Mouse (Mus musculus) hindbrain, embryonic 13.5 days (tissue): ENCODE results near the gene Pik3c2a. TPM values are rescaled to one million over a fixed set of nuclear protein-coding genes. Genes with fewer than 3 reads are reported as not detected.

Experiments
- ATAC-seq: fragments of 200-750 bp; cut with Nextera tagmentation; 2 replicates; pipeline ENCODE4 v1.8.0; 2017; ENCODE audit warnings: moderate TSS enrichment; ENCODE audit not compliant: low FRiP score
- H3K27ac ChIP-seq: fragments of 300-500 bp; sonication (generic); 2 replicates; pipeline ENCODE4 v1.5.1; 2015; ENCODE audit warnings: inconsistent platforms, mild to moderate bottlenecking, moderate library complexity
- H3K27me3 ChIP-seq: fragments of 300-500 bp; sonication (generic); 2 replicates; pipeline ENCODE4 v1.6.1; 2015; ENCODE audit warnings: mild to moderate bottlenecking, inconsistent platforms
- H3K36me3 ChIP-seq: fragments of 300-500 bp; sonication (generic); 2 replicates; pipeline ENCODE4 v1.6.1; 2015; ENCODE audit warnings: mild to moderate bottlenecking, inconsistent platforms
- H3K4me1 ChIP-seq: fragments of 300-500 bp; sonication (generic); replicated peaks from 2 replicates; pipeline ENCODE4 v1.6.1; 2015; ENCODE audit warnings: inconsistent platforms
- H3K4me2 ChIP-seq: fragments of 300-500 bp; sonication (generic); 2 replicates; pipeline ENCODE4 v1.6.1; 2015; ENCODE audit warnings: inconsistent platforms, mild to moderate bottlenecking, moderate library complexity
- H3K4me3 ChIP-seq: fragments of 300-500 bp; sonication (generic); 2 replicates; pipeline ENCODE4 v1.5.1; 2015; ENCODE audit warnings: mild to moderate bottlenecking, inconsistent platforms
- H3K9ac ChIP-seq: fragments of 300-500 bp; sonication (generic); 2 replicates; pipeline ENCODE4 v1.6.1; 2015; ENCODE audit warnings: mild to moderate bottlenecking, inconsistent platforms
- H3K9me3 ChIP-seq: fragments of 300-500 bp; sonication (generic); 2 replicates; pipeline ENCODE4 v1.6.1; 2016; ENCODE audit warnings: inconsistent platforms
- WGBS: fragments of 180-500 bp; shearing (Covaris S2); methylation state at CpG from one replicate; pipeline ENCODE4 v1.1.7; 2015; 5-methylcytosine and 5-hydroxymethylcytosine counted together
- polyA plus RNA-seq: library from polyadenylated mRNA; unstranded; fragments of >200 nt; fragmentation: Nextera tagmentation; extraction: Ambion mirVana; gene quantifications from 2 replicates; pipeline ENCODE4 v1.2.1, GENCODE M21; 2015

Pik3c2a gene
- polyA plus RNA-seq, result 17.1 and 17.7 TPM in 2 replicates

DNA sequence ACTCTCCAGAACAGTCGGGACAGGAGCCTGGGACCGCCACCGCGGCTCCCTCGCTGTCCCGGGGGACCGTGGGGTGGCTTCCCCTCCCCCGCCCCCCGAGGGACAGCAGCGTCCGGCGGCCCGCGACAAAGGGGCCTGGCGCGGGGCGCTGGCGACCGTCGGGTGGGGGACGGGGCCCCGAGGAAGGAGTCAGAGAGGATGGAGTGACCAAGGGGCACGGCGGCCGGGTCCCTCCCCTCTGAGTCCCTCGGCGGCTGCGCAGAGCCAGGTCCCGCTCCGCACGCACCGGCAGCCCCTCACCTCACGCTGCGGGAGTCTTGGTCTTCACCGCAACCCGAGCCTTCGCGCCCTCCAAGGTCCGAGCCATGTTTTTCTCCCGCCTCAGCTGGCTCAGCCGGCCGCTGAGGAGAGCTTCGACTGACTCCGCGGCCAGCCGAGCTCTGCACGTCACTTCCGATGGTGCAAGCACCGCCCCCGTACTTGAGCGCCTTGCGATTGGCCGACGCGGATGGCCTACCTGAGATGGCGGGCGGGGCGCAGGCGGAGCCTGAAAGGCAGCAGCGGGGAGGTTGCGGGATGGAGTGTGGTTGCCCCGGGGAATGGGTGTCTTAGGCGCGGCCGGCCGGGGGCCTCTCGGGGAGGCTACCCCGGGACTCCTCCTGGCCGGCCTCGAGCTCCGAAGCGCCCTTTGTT lies at the start of gene Pik3c2a:
Gene Pik3c2a (minus strand): TSS at position 446 of the 693 bp plus-strand sequence.
- peaks cover 30% of the 10 kb centered on the region for H3K4me1 ChIP-seq
- 0% methylated on average over 62 of the region's 72 CpGs for WGBS

DNA sequence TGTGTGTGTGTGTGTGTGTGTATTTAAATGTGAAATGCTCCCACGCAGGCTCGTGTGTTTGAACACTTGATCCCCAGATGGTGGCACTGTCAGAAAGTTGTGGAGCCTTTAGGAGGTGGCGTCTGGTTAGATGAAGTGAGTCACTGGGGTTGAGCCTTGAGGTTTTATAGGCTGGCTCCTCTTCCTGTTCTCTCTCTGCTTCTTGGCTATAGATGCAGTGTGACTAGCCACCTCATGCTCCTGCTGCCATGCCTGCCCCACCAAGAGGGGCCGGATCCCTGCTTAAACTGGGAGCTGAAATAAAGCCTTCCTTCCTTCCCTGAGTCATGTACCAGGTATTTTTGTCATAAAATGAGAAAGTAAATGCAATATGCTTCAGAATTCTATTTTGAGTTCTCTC lies 47.9 kb upstream of the Pik3c2a start:
- no peak overlapping the region for H3K9ac ChIP-seq
- H3K27me3 ChIP-seq, result no peaks in the 10 kb centered on the region
- WGBS, result 80% methylated on average over 4 of the region's 4 CpGs
- no peaks in the 10 kb centered on the region for H3K9me3 ChIP-seq
- ATAC-seq, result no peak
- no peak overlapping the region for H3K27ac ChIP-seq
- no peaks in the 10 kb centered on the region for H3K36me3 ChIP-seq
- H3K4me1 ChIP-seq, result no peaks in the 10 kb centered on the region
- no peak overlapping the region for H3K4me2 ChIP-seq
- no peak overlapping the region for H3K4me3 ChIP-seq

More for the DNA sequence above, at the start of gene Pik3c2a:
- peak within 1 kb of the TSS; percentile 95 for H3K4me3 ChIP-seq
- no peaks in the 10 kb centered on the region for H3K27me3 ChIP-seq
- peak; percentile 100 for ATAC-seq
- H3K27ac ChIP-seq, result peak within 1 kb of the TSS; percentile 95
- H3K4me2 ChIP-seq, result peak within 1 kb of the TSS; percentile 82
- H3K36me3 ChIP-seq, result no peaks in the 10 kb centered on the region
- H3K9me3 ChIP-seq, result no peaks in the 10 kb centered on the region
- peak within 1 kb of the TSS; percentile 90 for H3K9ac ChIP-seq

DNA sequence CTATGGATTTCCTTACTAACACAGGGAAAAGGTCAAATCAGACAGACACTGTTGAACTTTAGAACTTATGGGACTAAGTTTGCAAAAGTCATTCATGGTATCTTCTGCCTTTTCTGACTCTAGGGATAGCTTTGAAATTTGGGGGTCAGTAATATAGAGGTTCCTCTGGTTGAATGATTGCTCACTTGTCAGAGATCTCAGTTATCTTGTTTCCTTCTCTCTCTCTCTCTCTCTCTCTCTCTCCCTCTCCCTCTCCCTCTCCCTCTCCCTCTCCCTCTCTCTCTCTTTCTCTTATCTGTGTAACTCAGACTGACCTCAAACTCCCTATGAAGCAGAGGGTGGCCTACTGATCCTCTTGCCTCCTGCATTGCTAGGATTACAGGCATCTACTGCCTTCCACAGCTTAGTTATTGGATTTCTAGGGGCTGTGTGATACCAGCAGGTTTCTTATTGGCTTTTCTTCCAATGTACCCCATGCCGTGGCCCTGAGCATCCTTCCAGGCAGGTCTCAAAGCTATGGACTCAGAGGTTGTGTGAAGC lies 41.9 kb upstream of the Pik3c2a start:
- 74% methylated on average over 1 of the region's 1 CpGs for WGBS
- Histone ChIP-seq H3K9ac (no peak overlapping the region), H3K4me1 (no peaks in the 10 kb centered on the region), H3K4me3 (no peak overlapping the region), H3K9me3 (no peaks in the 10 kb centered on the region), H3K36me3 (no peaks in the 10 kb centered on the region), H3K27ac (no peak overlapping the region), H3K4me2 (no peak overlapping the region), H3K27me3 (no peaks in the 10 kb centered on the region)
- ATAC-seq, result no peak

GRCm38 (mm10) chr7:116484213-116484612 lies 41.0 kb upstream of the Pik3c2a start:
- no peak overlapping the region for H3K4me3 ChIP-seq
- no peak overlapping the region for H3K4me2 ChIP-seq
- WGBS, result 90% methylated on average over 5 of the region's 5 CpGs
- no peak for ATAC-seq
- H3K9ac ChIP-seq, result no peak overlapping the region
- H3K36me3 ChIP-seq, result no peaks in the 10 kb centered on the region
- no peaks in the 10 kb centered on the region for H3K27me3 ChIP-seq
- no peaks in the 10 kb centered on the region for H3K4me1 ChIP-seq
- no peaks in the 10 kb centered on the region for H3K9me3 ChIP-seq
- H3K27ac ChIP-seq, result no peak overlapping the region

- H3K27ac ChIP-seq, result no peak overlapping the region
- no peak overlapping the region for H3K4me2 ChIP-seq
- H3K9me3 ChIP-seq, result no peaks in the 10 kb centered on the region
- H3K36me3 ChIP-seq, result no peaks in the 10 kb centered on the region
- H3K9ac ChIP-seq, result no peak overlapping the region
- H3K4me3 ChIP-seq, result no peak overlapping the region
- no peaks in the 10 kb centered on the region for H3K27me3 ChIP-seq
- whole genome bisulfite sequencing, result 87% methylated on average over 5 of the region's 5 CpGs
- H3K4me1 ChIP-seq, result no peaks in the 10 kb centered on the region
- no peak for ATAC-seq
These were observed 40.5 kb upstream of the Pik3c2a start for GRCm38 (mm10) chr7:116483782-116484181.

DNA sequence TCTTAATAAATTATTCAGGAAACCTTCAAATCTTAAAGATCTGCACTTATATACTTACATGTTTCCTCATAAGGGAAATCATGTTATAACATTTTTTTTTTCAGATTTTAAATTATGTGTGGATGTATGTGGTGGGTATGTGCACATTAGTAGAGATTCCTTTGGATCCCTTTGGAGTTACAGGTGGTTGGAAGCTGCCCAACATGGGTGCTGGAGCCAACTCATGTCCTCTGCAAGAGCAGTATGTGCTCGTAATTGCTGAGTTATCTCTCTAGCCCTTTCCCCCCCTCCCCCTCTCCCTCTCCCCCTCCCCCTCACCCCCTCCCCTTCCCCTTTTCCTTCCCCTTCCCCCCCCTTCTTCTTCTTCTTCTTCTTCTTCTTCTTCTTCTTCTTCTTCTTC lies 39.9 kb upstream of the Pik3c2a start:
- no peaks in the 10 kb centered on the region for H3K4me1 ChIP-seq
- H3K4me3 ChIP-seq, result no peak overlapping the region
- no peaks in the 10 kb centered on the region for H3K9me3 ChIP-seq
- no peaks in the 10 kb centered on the region for H3K36me3 ChIP-seq
- H3K27ac ChIP-seq, result no peak overlapping the region
- ATAC-seq, result no peak
- no peak overlapping the region for H3K4me2 ChIP-seq
- 63% methylated on average over 1 of the region's 1 CpGs for WGBS
- H3K9ac ChIP-seq, result no peak overlapping the region
- H3K27me3 ChIP-seq, result no peaks in the 10 kb centered on the region

- H3K4me3 ChIP-seq, result no peak overlapping the region
- 89% methylated on average over 5 of the region's 5 CpGs for WGBS
- H3K27me3 ChIP-seq, result no peaks in the 10 kb centered on the region
- no peak overlapping the region for H3K4me2 ChIP-seq
- no peak for ATAC-seq
- no peak overlapping the region for H3K27ac ChIP-seq
- no peak overlapping the region for H3K9ac ChIP-seq
- no peaks in the 10 kb centered on the region for H3K36me3 ChIP-seq
- no peaks in the 10 kb centered on the region for H3K4me1 ChIP-seq
- no peaks in the 10 kb centered on the region for H3K9me3 ChIP-seq
These were observed 33.0 kb upstream of the Pik3c2a start for GRCm38 (mm10) chr7:116476264-116476663.

- ATAC-seq, result no peak
- H3K4me3 ChIP-seq, result no peak overlapping the region
- H3K4me1 ChIP-seq, result no peaks in the 10 kb centered on the region
- H3K9me3 ChIP-seq, result no peaks in the 10 kb centered on the region
- no peak overlapping the region for H3K27ac ChIP-seq
- H3K36me3 ChIP-seq, result no peaks in the 10 kb centered on the region
- H3K27me3 ChIP-seq, result no peaks in the 10 kb centered on the region
- no peak overlapping the region for H3K4me2 ChIP-seq
- no peak overlapping the region for H3K9ac ChIP-seq
These were observed 32.6 kb upstream of the Pik3c2a start for GRCm38 (mm10) chr7:116475836-116476235.

DNA sequence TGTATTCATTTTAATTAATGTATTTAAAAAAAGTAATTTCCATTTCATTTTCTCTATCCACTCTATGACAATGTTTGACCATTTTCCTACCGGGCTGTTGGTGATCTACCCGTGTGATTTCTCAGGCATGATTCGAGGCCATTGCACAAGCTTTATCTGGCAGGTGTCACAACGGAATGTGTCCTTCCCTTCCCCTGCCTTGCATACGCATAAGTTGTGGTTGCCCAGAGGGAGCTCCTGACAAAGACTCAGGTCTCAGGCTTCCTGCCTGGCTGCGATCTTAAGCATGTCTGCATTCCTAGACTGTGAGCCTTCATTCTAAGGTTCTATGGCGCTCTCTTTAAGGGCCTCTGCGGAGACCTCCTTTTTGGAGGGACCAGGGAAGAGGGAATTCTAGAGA lies 18.9 kb upstream of the Pik3c2a start:
- Histone ChIP-seq H3K36me3 (no peaks in the 10 kb centered on the region), H3K4me1 (no peaks in the 10 kb centered on the region), H3K9ac (no peak overlapping the region), H3K4me2 (no peak overlapping the region), H3K4me3 (no peak overlapping the region), H3K9me3 (no peaks in the 10 kb centered on the region), H3K27ac (no peak overlapping the region), H3K27me3 (no peaks in the 10 kb centered on the region)
- WGBS, result 63% methylated on average over 8 of the region's 8 CpGs
- no peak for ATAC-seq

DNA sequence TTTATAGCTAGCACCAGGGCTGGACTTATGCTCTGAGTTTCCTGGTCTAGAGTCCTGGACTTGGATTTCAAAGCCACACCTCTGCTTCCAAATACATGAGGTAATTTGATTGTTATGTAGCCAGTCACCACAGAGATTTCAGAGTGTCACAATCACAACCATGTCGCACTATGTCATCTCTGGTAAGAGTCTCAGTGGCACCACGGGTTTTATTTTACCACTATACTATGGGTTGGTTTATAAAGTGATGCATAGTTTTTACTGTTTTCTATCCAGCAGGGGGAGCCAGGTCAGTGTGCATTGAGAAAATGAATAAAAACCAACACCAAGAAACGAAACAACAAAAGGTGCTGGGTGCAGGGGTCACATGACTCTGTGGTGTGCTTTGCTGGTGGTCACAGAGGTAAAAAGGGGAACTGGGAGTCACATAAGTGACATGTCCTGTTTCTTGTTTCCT lies 15.8 kb upstream of the Pik3c2a start:
- WGBS, result 40% methylated on average over 3 of the region's 3 CpGs
- no peaks in the 10 kb centered on the region for H3K9me3 ChIP-seq
- H3K9ac ChIP-seq, result no peak overlapping the region
- no peak overlapping the region for H3K4me2 ChIP-seq
- no peak for ATAC-seq
- no peak overlapping the region for H3K27ac ChIP-seq
- H3K4me3 ChIP-seq, result no peak overlapping the region
- H3K36me3 ChIP-seq, result no peaks in the 10 kb centered on the region
- H3K4me1 ChIP-seq, result no peaks in the 10 kb centered on the region
- H3K27me3 ChIP-seq, result no peaks in the 10 kb centered on the region

GRCm38 (mm10) chr7:116457391-116457790 lies 14.1 kb upstream of the Pik3c2a start:
- WGBS, result 88% methylated on average over 6 of the region's 6 CpGs

DNA sequence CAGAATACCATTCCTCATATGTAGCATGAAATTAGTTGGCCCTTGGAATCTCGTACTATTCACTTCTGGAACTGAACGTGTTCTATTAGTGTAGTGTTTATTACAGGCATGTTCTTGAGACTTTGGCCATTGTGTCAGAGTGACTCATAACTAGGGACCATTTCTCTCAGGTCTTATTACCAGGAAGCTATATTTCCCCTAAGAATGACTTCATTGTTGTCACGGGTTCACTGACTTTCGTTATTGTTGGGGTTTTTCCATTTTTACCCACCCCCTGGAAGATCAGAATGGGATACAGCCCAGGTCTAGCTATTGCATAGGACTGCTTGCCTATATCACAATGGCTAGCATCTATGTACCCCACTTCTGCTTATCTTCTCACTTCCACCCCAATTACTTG lies 13.7 kb upstream of the Pik3c2a start:
- Histone ChIP-seq H3K27ac (no peak overlapping the region), H3K27me3 (no peaks in the 10 kb centered on the region), H3K36me3 (no peaks in the 10 kb centered on the region), H3K9ac (no peak overlapping the region), H3K4me1 (no peaks in the 10 kb centered on the region), H3K4me2 (no peak overlapping the region), H3K4me3 (no peak overlapping the region), H3K9me3 (no peaks in the 10 kb centered on the region)
- no peak for ATAC-seq
- 85% methylated on average over 4 of the region's 4 CpGs for WGBS

More at GRCm38 (mm10) chr7:116457391-116457790, 14.1 kb upstream of the Pik3c2a start:
- Histone ChIP-seq H3K27me3 (no peaks in the 10 kb centered on the region), H3K27ac (no peak overlapping the region), H3K9ac (no peak overlapping the region), H3K4me1 (no peaks in the 10 kb centered on the region), H3K36me3 (no peaks in the 10 kb centered on the region), H3K4me3 (no peak overlapping the region), H3K4me2 (no peak overlapping the region), H3K9me3 (no peaks in the 10 kb centered on the region)
- ATAC-seq, result no peak

GRCm38 (mm10) chr7:116446645-116447044 lies 3.4 kb upstream of the Pik3c2a start:
- Histone ChIP-seq H3K4me3 (no peak overlapping the region), H3K9me3 (no peaks in the 10 kb centered on the region), H3K27me3 (no peaks in the 10 kb centered on the region), H3K36me3 (no peaks in the 10 kb centered on the region), H3K4me1 (peaks cover 23% of the 10 kb centered on the region), H3K27ac (no peak overlapping the region), H3K4me2 (no peak overlapping the region), H3K9ac (no peak overlapping the region)
- no peak for ATAC-seq
- WGBS, result 78% methylated on average over 3 of the region's 3 CpGs
